Mouse (Mus musculus): ENCODE results near the gene Aplp2. TPM values are rescaled to one million over a fixed set of nuclear protein-coding genes. Genes with fewer than 3 reads are reported as not detected.

Aplp2 gene
- polyA plus RNA-seq, 1 experiment: 568 TPM

DNA sequence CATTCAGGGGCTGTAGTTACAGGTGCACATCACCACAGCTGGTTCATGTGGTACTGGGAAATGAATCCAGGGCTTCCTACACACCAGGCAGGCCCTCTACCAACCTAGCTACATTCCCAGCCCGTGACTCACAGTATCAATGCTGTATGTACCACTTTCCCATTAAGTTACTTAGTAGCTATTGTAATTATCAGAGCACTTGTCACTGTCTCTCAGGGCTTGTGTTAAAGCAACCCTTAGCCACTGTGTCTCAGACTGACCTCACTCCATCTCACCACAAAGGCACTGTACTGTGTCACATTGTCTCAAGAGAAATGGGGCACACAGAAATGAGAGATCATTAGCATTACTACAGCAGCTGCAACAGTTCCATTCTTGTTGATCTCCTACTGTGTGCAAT is 68.7 kb downstream of the Aplp2 start:
- no peaks in the 10 kb centered on the region for H3K4me1 ChIP-seq (ENCODE audit: control insufficient read depth, insufficient read depth, low read length)
- no peak for TF ChIP-seq POLR2A (IDR thresholded peaks at IDR 0.05; ENCODE audit: borderline replicate concordance, extremely low read depth, low read depth, low read length)
- TF ChIP-seq CTCF (IDR thresholded peaks at IDR 0.05; ENCODE audit: insufficient read depth, low read length): no peak
- 92% methylated on average over 1 of the region's 1 CpGs for WGBS
- no peak overlapping the region for H3K4me3 ChIP-seq (replicated peaks; ENCODE audit: extremely low read depth, low read depth, low read length)
- no peak for DNase-seq

DNA sequence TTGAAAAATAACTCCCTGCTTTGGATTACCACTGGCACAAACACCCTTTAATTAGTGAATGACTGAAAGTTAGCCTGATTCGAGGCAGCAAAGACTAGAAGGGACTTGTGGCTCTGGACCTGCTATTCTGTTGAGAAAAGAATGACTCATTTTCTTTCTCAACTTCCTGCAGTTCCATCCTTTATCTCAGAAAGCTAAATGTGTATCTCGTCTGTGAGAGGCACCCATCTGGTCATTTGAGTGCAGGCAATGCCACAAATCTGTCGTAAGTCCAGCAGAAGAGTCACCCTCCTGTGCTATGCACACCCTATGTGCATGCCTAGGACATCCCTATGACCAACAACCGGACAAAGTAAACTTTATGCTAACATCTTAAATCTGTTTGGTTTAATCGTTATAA is 78.5 kb downstream of the Aplp2 start:
- H3K4me1 ChIP-seq (ENCODE audit: control insufficient read depth, insufficient read depth, low read length): no peaks in the 10 kb centered on the region
- WGBS: 70% methylated on average over 5 of the region's 5 CpGs
- TF ChIP-seq CTCF (IDR thresholded peaks at IDR 0.05; ENCODE audit: insufficient read depth, low read length) (no peak), POLR2A (IDR thresholded peaks at IDR 0.05; ENCODE audit: borderline replicate concordance, extremely low read depth, low read depth, low read length) (no peak)
- no peak for DNase-seq
- no peak overlapping the region for H3K4me3 ChIP-seq (replicated peaks; ENCODE audit: extremely low read depth, low read depth, low read length)

DNA sequence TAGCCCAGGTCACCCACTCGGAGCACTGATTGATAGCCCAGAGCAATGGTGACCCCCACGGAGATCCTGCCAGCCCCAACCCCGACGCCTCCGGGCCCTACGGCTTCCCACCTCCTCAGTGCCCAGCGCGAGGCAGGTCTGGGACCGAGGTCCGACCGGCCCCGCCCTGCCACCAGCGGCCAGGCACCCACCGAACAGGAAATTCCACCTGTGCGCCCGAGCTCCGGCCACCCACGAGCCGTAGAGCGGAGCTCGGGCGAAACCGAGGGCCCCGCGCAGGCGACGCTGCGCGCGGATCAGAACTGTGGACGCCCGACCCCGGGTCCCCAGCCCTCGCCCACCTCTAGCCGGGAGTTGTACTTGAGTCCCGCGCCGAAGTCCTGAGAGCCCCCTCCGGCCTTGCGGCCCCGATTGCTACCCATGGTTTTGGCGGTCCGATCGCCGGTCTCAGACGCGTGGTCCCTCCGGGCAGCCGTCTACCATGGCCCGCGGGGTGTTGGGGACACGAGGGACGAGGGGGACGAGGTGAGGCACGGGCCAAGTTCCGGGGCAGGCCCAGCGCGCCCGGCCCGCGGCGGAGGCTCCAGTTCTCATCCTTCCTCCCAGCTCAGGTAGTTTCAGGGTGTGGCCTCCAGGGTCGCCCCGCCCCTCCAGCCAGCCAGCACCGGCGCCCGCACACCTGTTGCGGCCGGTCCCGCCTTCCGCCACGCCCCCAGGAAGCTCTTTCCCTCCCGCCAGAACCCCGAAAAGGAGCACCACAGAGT is 80.2 kb downstream of the Aplp2 start, which contains the start of gene St14:
TSS of gene St14 (minus strand) at position 649 of the 764 bp plus-strand sequence.
- WGBS: under 1% methylated on average over 73 of the region's 74 CpGs
- peak; percentile 9; the same call in 1 of the 2 replicates for TF ChIP-seq POLR2A (IDR thresholded peaks at IDR 0.05; ENCODE audit: borderline replicate concordance, extremely low read depth, low read depth, low read length)
- no peak for TF ChIP-seq CTCF (IDR thresholded peaks at IDR 0.05; ENCODE audit: insufficient read depth, low read length)
- Histone ChIP-seq H3K4me3 (replicated peaks; ENCODE audit: extremely low read depth, low read depth, low read length) (peak within 1 kb of the TSS; percentile 58), H3K4me1 (ENCODE audit: control insufficient read depth, insufficient read depth, low read length) (no peaks in the 10 kb centered on the region)
- peak; percentile 83 for DNase-seq

DNA sequence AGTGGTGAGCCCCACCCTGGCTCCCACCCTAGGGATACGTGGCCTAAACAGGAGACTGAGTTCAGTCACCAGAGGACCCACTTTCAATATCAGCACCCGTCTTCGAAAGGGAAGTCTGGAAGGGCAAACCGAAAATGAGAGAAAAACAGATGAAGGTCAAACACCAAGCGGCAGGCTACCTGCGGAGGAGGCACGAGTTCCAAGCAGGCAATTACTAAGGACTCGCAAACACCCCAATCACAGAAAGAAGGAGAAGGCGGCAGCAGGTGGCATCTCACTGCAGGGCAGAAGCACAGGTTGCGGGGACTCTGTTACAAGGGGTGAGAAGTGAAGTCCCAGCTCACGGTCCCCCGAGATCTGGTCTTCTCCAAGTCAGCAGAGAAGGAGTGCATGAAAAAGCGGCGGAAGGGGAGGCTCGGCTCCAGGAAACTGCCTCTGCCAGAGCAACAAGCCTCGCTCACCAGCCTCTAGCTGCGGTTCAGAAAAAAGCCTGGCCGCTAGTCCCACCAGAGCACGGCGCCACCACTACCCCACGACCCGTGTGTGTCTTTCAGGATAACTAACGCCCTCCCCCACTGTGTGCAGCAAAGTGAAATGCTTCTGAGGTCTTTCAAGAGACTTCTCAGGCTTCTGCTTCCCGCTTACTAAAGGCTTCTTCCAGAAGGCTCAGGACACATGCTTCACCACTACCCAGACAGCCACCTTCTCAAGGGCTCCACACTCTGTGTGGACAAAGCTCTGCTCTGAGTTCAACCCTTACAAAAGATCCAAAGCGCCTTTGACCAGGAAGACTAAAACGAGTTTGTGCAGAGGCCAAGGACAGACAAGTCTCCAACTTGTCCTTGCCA is 81.0 kb downstream of the Aplp2 start:
- TF ChIP-seq POLR2A (IDR thresholded peaks at IDR 0.05; ENCODE audit: borderline replicate concordance, extremely low read depth, low read depth, low read length) (no peak), CTCF (IDR thresholded peaks at IDR 0.05; ENCODE audit: insufficient read depth, low read length) (no peak)
- 7% methylated on average over 26 of the region's 26 CpGs for WGBS
- no peak for DNase-seq
- H3K4me3 ChIP-seq (replicated peaks; ENCODE audit: extremely low read depth, low read depth, low read length): peak overlapping the region; percentile 58
- no peaks in the 10 kb centered on the region for H3K4me1 ChIP-seq (ENCODE audit: control insufficient read depth, insufficient read depth, low read length)

DNA sequence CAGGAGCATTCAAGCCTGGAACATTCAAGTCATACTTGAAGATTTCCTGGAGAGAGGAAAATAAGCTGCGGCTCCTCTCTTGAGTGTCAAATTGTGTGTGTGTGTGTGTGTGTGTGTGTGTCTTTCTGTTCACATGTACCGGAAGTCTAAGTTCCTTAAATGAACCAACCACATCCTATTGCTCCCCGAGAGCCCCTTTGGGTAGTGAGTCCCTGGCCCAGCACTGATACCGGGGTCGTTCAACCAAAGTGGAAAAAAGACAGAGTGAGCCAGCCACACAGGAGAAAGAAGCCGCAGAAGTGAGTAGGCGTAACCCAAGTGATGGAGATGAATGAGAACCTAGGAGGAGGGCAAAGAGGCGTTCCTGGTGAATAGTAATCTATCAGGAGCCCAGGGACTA is 81.7 kb downstream of the Aplp2 start:
- H3K4me3 ChIP-seq (replicated peaks; ENCODE audit: extremely low read depth, low read depth, low read length): peak overlapping the region; percentile 36
- 31% methylated on average over 8 of the region's 8 CpGs for WGBS
- no peaks in the 10 kb centered on the region for H3K4me1 ChIP-seq (ENCODE audit: control insufficient read depth, insufficient read depth, low read length)
- no peak for DNase-seq
- TF ChIP-seq POLR2A (IDR thresholded peaks at IDR 0.05; ENCODE audit: borderline replicate concordance, extremely low read depth, low read depth, low read length) (no peak), CTCF (IDR thresholded peaks at IDR 0.05; ENCODE audit: insufficient read depth, low read length) (no peak)

DNA sequence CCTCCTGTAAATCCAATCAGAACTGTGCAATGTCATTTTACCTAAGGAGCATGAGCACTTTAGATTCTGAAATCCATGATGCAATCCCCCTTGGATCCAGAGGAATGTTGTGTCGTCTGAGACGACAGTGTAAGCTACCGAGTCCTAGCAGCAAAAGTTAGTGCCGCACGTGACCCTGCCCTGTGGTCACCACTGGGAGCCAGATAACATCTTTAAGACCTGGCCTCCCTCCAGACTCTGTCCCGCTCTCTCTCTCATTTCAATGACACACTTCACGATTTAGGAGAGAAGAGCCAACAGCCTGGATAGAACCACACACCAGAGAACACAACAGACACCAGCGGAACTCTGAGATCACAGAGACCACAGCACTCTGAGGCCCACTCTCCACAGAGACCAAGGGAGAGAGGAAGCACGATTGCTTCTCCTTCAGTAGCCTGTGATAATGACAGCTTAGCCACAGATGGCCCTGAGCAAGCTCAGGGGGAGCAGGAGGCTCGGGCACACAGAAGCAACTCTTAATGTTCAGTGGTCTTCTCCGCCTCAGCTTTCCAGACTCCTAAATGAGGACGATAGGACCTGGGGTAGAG is 83.6 kb downstream of the Aplp2 start:
- WGBS: 50% methylated on average over 12 of the region's 12 CpGs
- H3K4me3 ChIP-seq (replicated peaks; ENCODE audit: extremely low read depth, low read depth, low read length): no peak overlapping the region
- no peaks in the 10 kb centered on the region for H3K4me1 ChIP-seq (ENCODE audit: control insufficient read depth, insufficient read depth, low read length)
- no peak for TF ChIP-seq CTCF (IDR thresholded peaks at IDR 0.05; ENCODE audit: insufficient read depth, low read length)
- no peak for TF ChIP-seq POLR2A (IDR thresholded peaks at IDR 0.05; ENCODE audit: borderline replicate concordance, extremely low read depth, low read depth, low read length)
- DNase-seq: no peak

DNA sequence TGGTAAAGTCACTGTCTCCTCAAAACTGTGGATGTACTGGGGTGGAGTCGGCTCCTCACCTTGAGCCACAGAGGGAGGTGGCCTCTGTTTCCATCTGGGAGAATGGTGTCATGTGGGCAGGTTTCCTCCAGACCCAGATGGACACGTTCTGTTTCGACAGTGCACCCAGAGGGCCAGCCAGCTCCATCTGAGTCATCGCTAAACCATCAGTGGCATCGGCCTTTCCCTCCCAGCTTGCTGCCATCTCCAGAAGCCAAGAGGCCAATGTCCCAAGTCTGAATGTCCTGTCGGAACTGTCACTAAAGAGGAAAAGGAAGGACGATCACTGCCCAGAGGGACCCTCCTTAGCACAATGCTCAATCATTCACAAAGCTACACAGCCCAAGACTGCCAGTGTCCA is 85.5 kb downstream of the Aplp2 start:
- H3K4me1 ChIP-seq (ENCODE audit: control insufficient read depth, insufficient read depth, low read length): no peaks in the 10 kb centered on the region
- 78% methylated on average over 7 of the region's 7 CpGs for WGBS
- DNase-seq: no peak
- no peak for TF ChIP-seq POLR2A (IDR thresholded peaks at IDR 0.05; ENCODE audit: borderline replicate concordance, extremely low read depth, low read depth, low read length)
- no peak for TF ChIP-seq CTCF (IDR thresholded peaks at IDR 0.05; ENCODE audit: insufficient read depth, low read length)
- no peak overlapping the region for H3K4me3 ChIP-seq (replicated peaks; ENCODE audit: extremely low read depth, low read depth, low read length)

DNA sequence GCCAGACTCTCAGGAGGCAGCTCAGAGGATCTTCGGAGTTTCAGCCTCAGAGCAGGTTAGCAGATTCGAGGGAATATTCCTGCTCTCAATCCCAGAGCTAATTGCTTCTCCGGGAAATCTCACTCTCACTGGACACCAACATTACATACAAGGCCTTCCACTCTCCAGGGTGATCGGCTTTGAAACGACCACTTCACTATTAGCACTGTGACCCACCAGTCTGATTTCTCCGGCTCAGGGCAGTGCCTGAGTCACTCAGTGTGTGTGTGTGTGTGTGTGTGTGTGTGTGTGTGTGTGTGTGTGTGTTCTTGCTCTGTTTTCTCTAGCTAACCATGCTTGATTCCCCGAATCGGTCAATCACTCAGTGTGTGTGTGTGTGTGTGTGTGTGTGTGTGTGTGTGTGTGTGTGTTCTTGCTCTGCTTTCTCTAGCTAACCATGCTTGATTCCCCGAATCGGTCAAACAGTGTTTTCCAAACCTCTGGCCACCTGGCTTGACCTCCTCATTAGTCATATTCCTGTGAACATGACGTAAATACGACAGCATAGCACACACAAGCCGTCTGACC is 89.1 kb downstream of the Aplp2 start:
- H3K4me1 ChIP-seq (ENCODE audit: control insufficient read depth, insufficient read depth, low read length): no peaks in the 10 kb centered on the region
- no peak for TF ChIP-seq CTCF (IDR thresholded peaks at IDR 0.05; ENCODE audit: insufficient read depth, low read length)
- TF ChIP-seq POLR2A (IDR thresholded peaks at IDR 0.05; ENCODE audit: borderline replicate concordance, extremely low read depth, low read depth, low read length): no peak
- WGBS: 65% methylated on average over 13 of the region's 13 CpGs
- DNase-seq: no peak
- no peak overlapping the region for H3K4me3 ChIP-seq (replicated peaks; ENCODE audit: extremely low read depth, low read depth, low read length)

DNA sequence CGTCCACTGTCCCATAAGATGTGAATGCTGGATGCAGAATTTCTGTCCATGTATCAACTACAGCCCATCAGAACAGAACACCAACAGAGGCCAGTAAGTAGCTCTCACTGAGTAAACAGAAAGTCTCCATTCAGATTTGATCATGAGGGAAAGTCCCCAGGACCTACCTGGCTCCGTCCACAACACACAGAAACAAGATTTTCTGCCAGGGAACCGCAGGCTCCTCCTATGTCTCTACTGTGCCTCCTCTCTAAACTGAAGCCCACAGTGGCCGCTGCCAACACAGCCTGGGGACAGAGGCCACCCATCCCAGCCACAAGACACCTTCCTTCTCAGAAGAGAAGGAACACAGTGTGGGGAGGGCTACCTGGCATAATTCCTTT is 91.1 kb downstream of the Aplp2 start:
- Histone ChIP-seq H3K4me1 (ENCODE audit: control insufficient read depth, insufficient read depth, low read length) (no peaks in the 10 kb centered on the region), H3K4me3 (replicated peaks; ENCODE audit: extremely low read depth, low read depth, low read length) (no peak overlapping the region)
- 57% methylated on average over 4 of the region's 4 CpGs for WGBS
- no peak for DNase-seq
- TF ChIP-seq POLR2A (IDR thresholded peaks at IDR 0.05; ENCODE audit: borderline replicate concordance, extremely low read depth, low read depth, low read length): no peak
- TF ChIP-seq CTCF (IDR thresholded peaks at IDR 0.05; ENCODE audit: insufficient read depth, low read length): no peak
